Mouse (Mus musculus) liver, embryonic 14.5 days (tissue): Measurements from ENCODE around the gene Iqgap3.

Source experiments
- CTCF ChIP-seq: IDR thresholded peaks from 2 replicates; pipeline ENCODE4 v1.5.1; 2016; ENCODE audit warnings: antibody characterized with exemption, low read depth, control low read depth
- EP300 ChIP-seq: IDR thresholded peaks from 2 replicates; pipeline ENCODE4 v1.6.1; 2016; ENCODE audit warnings: antibody characterized with exemption, low read depth

DNA sequence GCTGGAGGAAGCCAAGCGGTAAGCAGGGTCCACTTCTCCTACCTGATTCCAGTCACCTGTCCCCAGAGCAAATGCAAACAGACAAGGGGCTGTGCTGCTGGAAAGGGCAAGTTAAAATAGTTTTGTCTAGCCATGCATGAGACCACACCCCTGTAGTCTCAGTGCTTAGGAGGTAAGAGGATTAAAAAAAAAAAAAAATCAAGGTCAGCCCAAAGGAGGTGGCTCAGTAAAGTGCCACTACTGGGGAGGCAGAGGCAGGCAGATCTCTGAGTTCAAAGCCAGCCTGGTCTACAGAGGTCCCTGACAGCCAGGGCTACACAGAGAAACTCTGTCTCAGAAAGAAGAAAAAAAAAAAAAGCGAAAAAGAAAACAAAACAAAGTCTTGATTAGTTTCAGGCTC is 2.2 kb downstream of the Iqgap3 start:
- TF ChIP-seq CTCF: no peak
- no peak for TF ChIP-seq EP300
